Mouse (Mus musculus): ENCODE results near the gene Cacna1e. TPM values are rescaled to one million over a fixed set of nuclear protein-coding genes. Genes with fewer than 3 reads are reported as not detected.

Gene Cacna1e
- polyA plus RNA-seq, 1 experiment from 2014 or later = 0.19 TPM

DNA sequence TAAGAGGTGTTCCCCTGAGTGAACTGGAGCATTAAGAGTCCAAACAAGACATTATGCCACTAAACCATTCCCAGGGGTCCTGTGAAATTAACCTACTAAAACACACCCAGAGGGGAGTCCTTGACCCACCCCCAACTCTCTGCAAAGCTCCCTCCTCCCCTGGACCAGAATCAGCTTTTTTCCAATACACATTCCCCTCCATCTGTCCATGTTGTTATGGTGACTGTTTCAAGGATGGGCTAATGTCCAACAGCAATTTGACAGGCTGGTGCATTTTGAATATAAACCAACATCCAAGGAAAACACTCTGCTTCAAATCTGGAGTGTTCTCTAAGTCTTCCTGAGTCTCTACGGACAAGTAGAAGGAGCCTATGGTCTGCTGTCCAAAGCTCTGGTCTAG lies 78.6 kb downstream of the Cacna1e start:
- H3K4me3 ChIP-seq (ENCODE audit: low read depth, low read length) = no peak overlapping the region
- ATAC-seq = no peak
- no peak overlapping the region for H3K9ac ChIP-seq (replicated peaks; ENCODE audit: low read depth)
- DNase-seq (ENCODE audit: low spot score) = no peak
- no peak overlapping the region for H3K27ac ChIP-seq (ENCODE audit: low read length)
- no peak for TF ChIP-seq CTCF (IDR thresholded peaks at IDR 0.05)
- no peak for TF ChIP-seq EP300 (IDR thresholded peaks at IDR 0.05)
- no peaks in the 10 kb centered on the region for H3K36me3 ChIP-seq (ENCODE audit: insufficient read depth, low read length)
- no peak overlapping the region for H3K4me2 ChIP-seq (replicated peaks; ENCODE audit: low read depth, low read length)
- no peaks in the 10 kb centered on the region for H3K27me3 ChIP-seq (replicated peaks; ENCODE audit: insufficient read depth, low read length)
- no peaks in the 10 kb centered on the region for H3K4me1 ChIP-seq (ENCODE audit: insufficient read depth, low read depth, low read length)
- no peaks in the 10 kb centered on the region for H3K9me3 ChIP-seq (ENCODE audit: low read length)
- WGBS = 77% methylated on average over 1 of the region's 1 CpGs

- Histone ChIP-seq H3K4me1 (ENCODE audit: insufficient read depth, low read depth, low read length) (no peaks in the 10 kb centered on the region), H3K27me3 (replicated peaks; ENCODE audit: insufficient read depth, low read length) (no peaks in the 10 kb centered on the region), H3K4me3 (ENCODE audit: low read depth, low read length) (no peak overlapping the region), H3K27ac (ENCODE audit: low read length) (no peak overlapping the region), H3K4me2 (replicated peaks; ENCODE audit: low read depth, low read length) (no peak overlapping the region), H3K9me3 (ENCODE audit: low read length) (no peaks in the 10 kb centered on the region), H3K9ac (replicated peaks; ENCODE audit: low read depth) (no peak overlapping the region), H3K36me3 (ENCODE audit: insufficient read depth, low read length) (no peaks in the 10 kb centered on the region)
- TF ChIP-seq CTCF (IDR thresholded peaks at IDR 0.05) = no peak
- TF ChIP-seq EP300 (IDR thresholded peaks at IDR 0.05) = no peak
- ATAC-seq (no peak), DNase-seq (ENCODE audit: low spot score) (no peak)
- 92% methylated on average over 3 of the region's 3 CpGs for WGBS
Measured at GRCm38 (mm10) chr1:154805038-154805437, 79.3 kb downstream of the Cacna1e start.

DNA sequence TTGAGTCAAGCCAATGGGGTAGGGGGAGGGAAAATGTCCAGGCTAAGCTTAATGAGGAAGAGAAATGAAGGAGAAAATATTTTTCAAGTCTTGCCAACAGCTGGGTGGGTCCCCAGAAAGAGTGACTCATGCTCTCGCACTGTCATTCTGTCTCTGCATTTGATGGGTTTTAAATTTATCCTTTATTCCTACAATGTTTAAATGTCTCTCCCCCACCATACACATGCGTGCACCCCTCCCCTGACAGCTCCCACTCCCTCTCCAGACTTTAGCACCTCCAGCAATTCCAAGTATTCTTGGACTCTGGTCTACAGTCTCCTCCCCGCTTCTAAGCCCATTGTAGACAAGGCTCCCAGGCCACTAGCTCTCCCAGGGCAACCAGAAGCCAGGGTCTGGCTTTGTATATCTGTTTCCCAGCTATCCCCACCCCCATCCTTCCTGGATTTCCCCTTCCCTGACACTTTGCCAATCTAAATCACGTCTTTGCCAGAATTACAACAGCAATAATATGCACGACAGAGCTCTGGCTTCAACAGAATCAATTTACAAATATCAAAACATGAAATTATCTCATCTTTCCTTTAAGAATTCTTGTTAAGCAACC lies 81.9 kb downstream of the Cacna1e start:
- Histone ChIP-seq H3K9me3 (ENCODE audit: low read length) (no peaks in the 10 kb centered on the region), H3K4me1 (ENCODE audit: insufficient read depth, low read depth, low read length) (no peaks in the 10 kb centered on the region), H3K9ac (replicated peaks; ENCODE audit: low read depth) (no peak overlapping the region), H3K27ac (ENCODE audit: low read length) (no peak overlapping the region), H3K36me3 (ENCODE audit: insufficient read depth, low read length) (no peaks in the 10 kb centered on the region), H3K4me2 (replicated peaks; ENCODE audit: low read depth, low read length) (no peak overlapping the region), H3K4me3 (ENCODE audit: low read depth, low read length) (no peak overlapping the region), H3K27me3 (replicated peaks; ENCODE audit: insufficient read depth, low read length) (no peaks in the 10 kb centered on the region)
- ATAC-seq (0 out of 2 replicates have a peak, but pooled peaks have one; percentile 19), DNase-seq (ENCODE audit: low spot score) (peak; percentile 21)
- no peak for TF ChIP-seq CTCF (IDR thresholded peaks at IDR 0.05)
- TF ChIP-seq EP300 (IDR thresholded peaks at IDR 0.05) = no peak
- 31% methylated on average over 5 of the region's 5 CpGs for WGBS

DNA sequence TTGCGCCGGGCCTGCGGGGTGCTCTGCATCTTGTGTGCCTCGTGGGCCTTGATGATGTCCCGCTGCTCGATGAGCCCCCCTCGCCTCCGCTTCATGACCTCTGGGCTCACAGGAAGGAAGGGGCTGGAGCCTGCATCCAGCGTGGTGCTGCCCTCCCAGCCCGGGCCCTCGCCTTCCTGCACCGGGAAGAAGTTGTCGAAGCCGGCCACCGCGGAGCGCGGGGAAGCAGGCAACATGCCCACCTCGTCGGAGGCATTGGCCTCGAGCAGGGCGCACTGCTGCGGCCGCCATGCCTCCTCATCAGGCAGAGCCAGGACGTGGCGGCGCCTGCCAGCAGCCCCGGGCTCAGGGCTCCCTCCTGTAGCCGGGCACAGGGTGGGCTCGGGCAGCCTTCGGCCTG lies 85.0 kb downstream of the Cacna1e start:
- H3K36me3 ChIP-seq (ENCODE audit: insufficient read depth, low read length) = no peaks in the 10 kb centered on the region
- no peak for TF ChIP-seq EP300 (IDR thresholded peaks at IDR 0.05)
- H3K4me2 ChIP-seq (replicated peaks; ENCODE audit: low read depth, low read length) = no peak overlapping the region
- no peak for DNase-seq (ENCODE audit: low spot score)
- no peak overlapping the region for H3K9ac ChIP-seq (replicated peaks; ENCODE audit: low read depth)
- no peaks in the 10 kb centered on the region for H3K9me3 ChIP-seq (ENCODE audit: low read length)
- WGBS = 68% methylated on average over 30 of the region's 31 CpGs
- no peak overlapping the region for H3K27ac ChIP-seq (ENCODE audit: low read length)
- H3K4me3 ChIP-seq (ENCODE audit: low read depth, low read length) = no peak overlapping the region
- no peak for ATAC-seq
- no peaks in the 10 kb centered on the region for H3K4me1 ChIP-seq (ENCODE audit: insufficient read depth, low read depth, low read length)
- H3K27me3 ChIP-seq (replicated peaks; ENCODE audit: insufficient read depth, low read length) = no peaks in the 10 kb centered on the region

DNA sequence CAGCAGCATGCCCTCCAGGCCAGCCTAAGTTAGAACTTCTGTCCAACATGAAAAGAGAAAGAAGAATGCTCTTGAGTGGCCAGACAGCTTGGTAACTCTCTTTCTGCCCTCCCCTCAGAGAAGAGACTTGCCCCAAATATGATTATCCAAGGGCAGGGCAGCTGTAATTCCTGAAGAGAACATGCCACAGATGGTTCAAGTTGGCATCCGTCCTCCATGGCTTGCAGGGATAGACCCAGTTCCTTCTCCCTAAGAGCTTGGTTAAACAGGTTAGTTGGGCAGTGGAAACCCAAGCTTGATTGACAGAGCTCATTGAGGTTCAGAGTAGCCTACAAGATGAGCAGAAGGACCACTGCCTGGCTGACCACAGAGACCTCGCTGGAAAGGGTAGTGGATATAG lies 85.5 kb downstream of the Cacna1e start:
- Histone ChIP-seq H3K4me2 (replicated peaks; ENCODE audit: low read depth, low read length) (no peak overlapping the region), H3K36me3 (ENCODE audit: insufficient read depth, low read length) (no peaks in the 10 kb centered on the region), H3K27me3 (replicated peaks; ENCODE audit: insufficient read depth, low read length) (no peaks in the 10 kb centered on the region), H3K27ac (ENCODE audit: low read length) (no peak overlapping the region), H3K4me1 (ENCODE audit: insufficient read depth, low read depth, low read length) (no peaks in the 10 kb centered on the region), H3K9ac (replicated peaks; ENCODE audit: low read depth) (no peak overlapping the region), H3K4me3 (ENCODE audit: low read depth, low read length) (no peak overlapping the region), H3K9me3 (ENCODE audit: low read length) (no peaks in the 10 kb centered on the region)
- ATAC-seq (no peak), DNase-seq (ENCODE audit: low spot score) (no peak)
- TF ChIP-seq EP300 (IDR thresholded peaks at IDR 0.05) = no peak
- no peak for TF ChIP-seq CTCF (IDR thresholded peaks at IDR 0.05)
- 69% methylated on average over 2 of the region's 2 CpGs for WGBS

DNA sequence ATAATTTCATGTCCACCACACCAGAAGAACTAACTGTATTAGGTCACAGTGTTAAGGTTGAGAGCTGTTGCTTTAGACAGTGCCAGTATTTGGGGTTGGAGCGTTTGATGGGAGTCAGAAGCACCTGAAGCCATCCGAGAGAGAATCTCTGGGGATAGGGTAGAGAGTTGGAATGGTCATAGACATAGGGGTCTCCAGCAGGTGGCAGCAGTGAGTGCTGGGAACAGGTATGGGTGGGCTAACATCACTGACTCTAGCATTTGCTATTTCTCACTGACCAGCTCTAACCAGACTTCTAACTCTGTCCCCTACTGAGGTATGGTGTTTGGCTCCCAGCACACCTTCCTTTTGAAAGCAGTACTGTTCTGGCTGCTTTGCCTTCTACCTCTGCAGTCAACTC lies 87.6 kb downstream of the Cacna1e start:
- no peak overlapping the region for H3K4me2 ChIP-seq (replicated peaks; ENCODE audit: low read depth, low read length)
- H3K4me1 ChIP-seq (ENCODE audit: insufficient read depth, low read depth, low read length) = no peaks in the 10 kb centered on the region
- DNase-seq (ENCODE audit: low spot score) (no peak), ATAC-seq (no peak)
- H3K27ac ChIP-seq (ENCODE audit: low read length) = no peak overlapping the region
- H3K9me3 ChIP-seq (ENCODE audit: low read length) = no peaks in the 10 kb centered on the region
- 51% methylated on average over 2 of the region's 2 CpGs for WGBS
- no peaks in the 10 kb centered on the region for H3K36me3 ChIP-seq (ENCODE audit: insufficient read depth, low read length)
- no peaks in the 10 kb centered on the region for H3K27me3 ChIP-seq (replicated peaks; ENCODE audit: insufficient read depth, low read length)
- H3K4me3 ChIP-seq (ENCODE audit: low read depth, low read length) = no peak overlapping the region
- TF ChIP-seq EP300 (IDR thresholded peaks at IDR 0.05) (no peak), CTCF (IDR thresholded peaks at IDR 0.05) (peak; percentile 54)
- no peak overlapping the region for H3K9ac ChIP-seq (replicated peaks; ENCODE audit: low read depth)

- Histone ChIP-seq H3K36me3 (ENCODE audit: insufficient read depth, low read length) (no peaks in the 10 kb centered on the region), H3K27me3 (replicated peaks; ENCODE audit: insufficient read depth, low read length) (no peaks in the 10 kb centered on the region), H3K4me1 (ENCODE audit: insufficient read depth, low read depth, low read length) (no peaks in the 10 kb centered on the region), H3K9me3 (ENCODE audit: low read length) (no peaks in the 10 kb centered on the region), H3K27ac (ENCODE audit: low read length) (no peak overlapping the region), H3K9ac (replicated peaks; ENCODE audit: low read depth) (no peak overlapping the region), H3K4me3 (ENCODE audit: low read depth, low read length) (no peak overlapping the region), H3K4me2 (replicated peaks; ENCODE audit: low read depth, low read length) (no peak overlapping the region)
- no peak for TF ChIP-seq CTCF (IDR thresholded peaks at IDR 0.05)
- no peak for TF ChIP-seq EP300 (IDR thresholded peaks at IDR 0.05)
- ATAC-seq (0 out of 2 replicates have a peak, but pooled peaks have one; percentile 20), DNase-seq (ENCODE audit: low spot score) (no peak)
- WGBS = 50% methylated on average over 8 of the region's 8 CpGs
Measured at GRCm38 (mm10) chr1:154794518-154794951, 89.8 kb downstream of the Cacna1e start.

All from lung, postnatal 0 days (tissue).